In the genomic region with DNA sequence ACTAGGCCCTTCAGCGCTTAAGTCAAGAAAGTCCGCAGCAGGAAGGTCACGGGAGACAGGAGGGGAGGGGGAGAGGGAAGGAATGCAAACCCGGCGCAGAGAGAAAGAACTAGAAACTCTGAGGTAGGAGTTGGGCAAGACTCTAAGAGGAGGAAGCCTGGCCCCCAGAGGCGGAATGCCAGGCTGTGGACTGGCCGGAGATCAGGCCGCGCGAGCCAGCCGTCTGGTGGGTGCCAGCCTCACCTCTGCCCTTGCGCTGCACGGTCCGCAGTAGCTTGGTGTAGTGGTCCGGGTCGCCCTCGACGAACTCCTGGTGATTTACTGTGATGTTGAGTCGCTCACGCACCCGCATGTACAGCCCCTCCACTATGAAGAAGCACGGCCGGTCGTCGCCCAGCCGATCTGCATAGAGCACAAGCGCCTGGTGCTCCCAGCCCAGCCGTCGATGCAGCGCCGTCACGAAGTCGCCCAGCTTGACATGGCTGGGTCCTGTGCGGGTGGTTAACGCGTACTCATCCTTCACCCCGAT, we compare ENCODE assay signal across 8 mouse cellular contexts. TPM values are rescaled to one million over a fixed set of nuclear protein-coding genes. Genes with fewer than 3 reads are reported as not detected.
DNase-seq lines count a peak whose midpoint lies in the region; ATAC-seq and TF ChIP-seq lines count a peak whose summit lies in the region.

No protein-coding gene starts in this region.

- ATAC-seq in forebrain, embryonic 14.5 days: peak; percentile 44
- ATAC-seq in hindbrain, embryonic 14.5 days (ENCODE audit: low FRiP score): peak; percentile 10; the same call in 1 of the 2 replicates
- peak; percentile 9; the same call in 1 of the 2 replicates for ATAC-seq in liver, postnatal 0 days
- peak; percentile 28; the same call in 1 of the 2 replicates for ATAC-seq in neural tube, embryonic 13.5 days (ENCODE audit: low read depth)

- peaks cover 37% of the 10 kb centered on the region for H3K27me3 ChIP-seq in forebrain, embryonic 14.5 days (replicated peaks; ENCODE audit: control insufficient read depth, insufficient read depth, low read length)
- peaks cover 40% of the 10 kb centered on the region for H3K27me3 ChIP-seq in hindbrain, embryonic 14.5 days (ENCODE audit: control insufficient read depth, insufficient read depth, low read length)
- peaks cover 34% of the 10 kb centered on the region for H3K27me3 ChIP-seq in liver, postnatal 0 days (ENCODE audit: insufficient read depth, low read length)
- H3K27me3 ChIP-seq in neural tube, embryonic 13.5 days: peaks cover 65% of the 10 kb centered on the region

- H3K4me3 ChIP-seq in left cerebral cortex, adult 2 months: peak overlapping the region; percentile 52
- H3K4me3 ChIP-seq in forebrain, embryonic 14.5 days (ENCODE audit: low read depth, low read length): peak overlapping the region; percentile 52
- H3K4me3 ChIP-seq in hindbrain, embryonic 14.5 days (replicated peaks; ENCODE audit: low read length): peak overlapping the region; percentile 56
- peak overlapping the region; percentile 58 for H3K4me3 ChIP-seq in liver, postnatal 0 days (ENCODE audit: low read depth, low read length)
- H3K4me3 ChIP-seq in neural tube, embryonic 13.5 days: peak overlapping the region; percentile 55

- no peak for TF ChIP-seq CTCF in left cerebral cortex, adult 2 months (IDR thresholded peaks at IDR 0.05)
- TF ChIP-seq CTCF in liver, postnatal 0 days (IDR thresholded peaks at IDR 0.05; ENCODE audit: low read depth): no peak

- H3K4me1 ChIP-seq in forebrain, embryonic 14.5 days (ENCODE audit: control insufficient read depth, insufficient read depth, low read length): peaks cover 6% of the 10 kb centered on the region; the same call in 1 of the 2 replicates
- peaks cover 3% of the 10 kb centered on the region; the same call in 1 of the 2 replicates for H3K4me1 ChIP-seq in hindbrain, embryonic 14.5 days (replicated peaks; ENCODE audit: control insufficient read depth, insufficient read depth, low read length)
- H3K4me1 ChIP-seq in liver, postnatal 0 days (ENCODE audit: insufficient read depth): peaks cover 11% of the 10 kb centered on the region
- peaks cover 21% of the 10 kb centered on the region for H3K4me1 ChIP-seq in neural tube, embryonic 13.5 days (replicated peaks)

- peak overlapping the region; percentile 57 for H3K4me2 ChIP-seq in forebrain, embryonic 14.5 days (ENCODE audit: low read length)
- peak overlapping the region; percentile 93 for H3K4me2 ChIP-seq in hindbrain, embryonic 14.5 days (replicated peaks)
- peak overlapping the region; percentile 86 for H3K4me2 ChIP-seq in liver, postnatal 0 days (ENCODE audit: low read depth, low read length)
- peak overlapping the region; percentile 94 for H3K4me2 ChIP-seq in neural tube, embryonic 13.5 days

- H3K9ac ChIP-seq in forebrain, embryonic 14.5 days (ENCODE audit: low read length): peak overlapping the region; percentile 55
- peak overlapping the region; percentile 58 for H3K9ac ChIP-seq in hindbrain, embryonic 14.5 days
- H3K9ac ChIP-seq in liver, postnatal 0 days (replicated peaks): peak overlapping the region; percentile 59
- peak overlapping the region; percentile 65 for H3K9ac ChIP-seq in neural tube, embryonic 13.5 days

- intact Hi-C loops in left cerebral cortex, adult 2 months (cut with DNase I): no loop called here

- H3K36me3 ChIP-seq in forebrain, embryonic 14.5 days (ENCODE audit: control insufficient read depth, insufficient read depth, low read length): no peaks in the 10 kb centered on the region
- no peaks in the 10 kb centered on the region for H3K36me3 ChIP-seq in hindbrain, embryonic 14.5 days (replicated peaks; ENCODE audit: control insufficient read depth, insufficient read depth)
- no peaks in the 10 kb centered on the region for H3K36me3 ChIP-seq in liver, postnatal 0 days (replicated peaks; ENCODE audit: insufficient read depth, low read length)
- no peaks in the 10 kb centered on the region for H3K36me3 ChIP-seq in neural tube, embryonic 13.5 days

- WGBS in forebrain, embryonic 14.5 days: 12% methylated on average over 37 of the region's 37 CpGs
- 8% methylated on average over 37 of the region's 37 CpGs for WGBS in hindbrain, embryonic 14.5 days
- WGBS in liver, postnatal 0 days (ENCODE audit: insufficient replicate concordance): 18% methylated on average over 37 of the region's 37 CpGs
- WGBS in neural tube, embryonic 13.5 days: 9% methylated on average over 37 of the region's 37 CpGs

- no peak overlapping the region for H3K27ac ChIP-seq in left cerebral cortex, adult 2 months
- no peak overlapping the region for H3K27ac ChIP-seq in forebrain, embryonic 14.5 days (ENCODE audit: low read depth, low read length)
- H3K27ac ChIP-seq in hindbrain, embryonic 14.5 days: no peak overlapping the region
- H3K27ac ChIP-seq in liver, postnatal 0 days (ENCODE audit: low read depth): no peak overlapping the region
- no peak overlapping the region for H3K27ac ChIP-seq in neural tube, embryonic 13.5 days (replicated peaks)

- H3K9me3 ChIP-seq in forebrain, embryonic 14.5 days (replicated peaks; ENCODE audit: control insufficient read depth, low read length): no peaks in the 10 kb centered on the region
- no peaks in the 10 kb centered on the region for H3K9me3 ChIP-seq in hindbrain, embryonic 14.5 days (ENCODE audit: control insufficient read depth, low read length)
- no peaks in the 10 kb centered on the region for H3K9me3 ChIP-seq in liver, postnatal 0 days (ENCODE audit: low read length)
- H3K9me3 ChIP-seq in neural tube, embryonic 13.5 days: no peaks in the 10 kb centered on the region

- DNase-seq in left cerebral cortex, adult 2 months (ENCODE audit: extremely low spot score in 1 of 2, low spot score in 2 of 2): no peak
- no peak for DNase-seq in left cerebral cortex, adult 11 months (ENCODE audit: low spot score)
- no peak for DNase-seq in forebrain, embryonic 14.5 days (ENCODE audit: low spot score)
- no peak for DNase-seq in hindbrain, embryonic 14.5 days (ENCODE audit: low spot score)
- DNase-seq in liver, postnatal 0 days: no peak
- no peak for DNase-seq in right cerebral cortex, postnatal 36 days (ENCODE audit: low spot score in 2 of 2)
- no peak for DNase-seq in thymus, adult 18-20 months

- no peak for TF ChIP-seq EP300 in liver, postnatal 0 days (IDR thresholded peaks at IDR 0.05; ENCODE audit: low read depth)

RNA-seq across cellular contexts. Expression of a gene that starts 1.1 kb away (rescaled TPM):
- 1 to 10 TPM; 3.3 TPM for total RNA-seq in left cerebral cortex, adult 2 months (2021)
- 2.5 and 3.4 TPM in 2 replicates for polyA plus RNA-seq in forebrain, embryonic 14.5 days (2014; fragmentation: Nextera tagmentation; extraction: Ambion mirVana)
- polyA plus RNA-seq in hindbrain, embryonic 14.5 days (2014; fragmentation: Nextera tagmentation; extraction: Ambion mirVana): 2.8 and 4.0 TPM in 2 replicates
- polyA plus RNA-seq in liver, postnatal 0 days (2015; fragmentation: Nextera tagmentation; extraction: Ambion mirVana): 5.9 and 6.2 TPM in 2 replicates
- polyA plus RNA-seq in neural tube, embryonic 13.5 days (2015; fragmentation: Nextera tagmentation; extraction: Ambion mirVana): 3.7 and 3.9 TPM in 2 replicates

RNA-seq across cellular contexts. Expression of a gene that starts 11.3 kb away (rescaled TPM):
- total RNA-seq in left cerebral cortex, adult 2 months (2021): 10 to 100 TPM; 75.1 to 92.3 TPM
- polyA plus RNA-seq in forebrain, embryonic 14.5 days (2014; fragmentation: Nextera tagmentation; extraction: Ambion mirVana): 266 and 312 TPM in 2 replicates
- polyA plus RNA-seq in hindbrain, embryonic 14.5 days (2014; fragmentation: Nextera tagmentation; extraction: Ambion mirVana): 228 and 235 TPM in 2 replicates
- polyA plus RNA-seq in liver, postnatal 0 days (2015; fragmentation: Nextera tagmentation; extraction: Ambion mirVana): 23.1 and 27.6 TPM in 2 replicates
- polyA plus RNA-seq in neural tube, embryonic 13.5 days (2015; fragmentation: Nextera tagmentation; extraction: Ambion mirVana): 280 and 290 TPM in 2 replicates

RNA-seq across cellular contexts. Expression of a gene that starts 26.2 kb away (rescaled TPM):
- total RNA-seq in left cerebral cortex, adult 2 months (2021): 10 to 100 TPM; 48.8 to 50.9 TPM
- 76.7 and 77.3 TPM in 2 replicates for polyA plus RNA-seq in forebrain, embryonic 14.5 days (2014; fragmentation: Nextera tagmentation; extraction: Ambion mirVana)
- polyA plus RNA-seq in hindbrain, embryonic 14.5 days (2014; fragmentation: Nextera tagmentation; extraction: Ambion mirVana): 86.8 and 94.0 TPM in 2 replicates
- 23.6 and 24.2 TPM in 2 replicates for polyA plus RNA-seq in liver, postnatal 0 days (2015; fragmentation: Nextera tagmentation; extraction: Ambion mirVana)
- polyA plus RNA-seq in neural tube, embryonic 13.5 days (2015; fragmentation: Nextera tagmentation; extraction: Ambion mirVana): 98.2 and 103 TPM in 2 replicates

RNA-seq across cellular contexts. Expression of a gene that starts 31.2 kb away (rescaled TPM):
- total RNA-seq in left cerebral cortex, adult 2 months (2021): 10 to 100 TPM; 62.1 to 65.7 TPM
- polyA plus RNA-seq in forebrain, embryonic 14.5 days (2014; fragmentation: Nextera tagmentation; extraction: Ambion mirVana): 20.7 and 25.3 TPM in 2 replicates
- 32.2 and 36.0 TPM in 2 replicates for polyA plus RNA-seq in hindbrain, embryonic 14.5 days (2014; fragmentation: Nextera tagmentation; extraction: Ambion mirVana)
- polyA plus RNA-seq in liver, postnatal 0 days (2015; fragmentation: Nextera tagmentation; extraction: Ambion mirVana): 4.0 and 4.6 TPM in 2 replicates
- 29.3 and 30.8 TPM in 2 replicates for polyA plus RNA-seq in neural tube, embryonic 13.5 days (2015; fragmentation: Nextera tagmentation; extraction: Ambion mirVana)

RNA-seq across cellular contexts. Expression of a gene that starts 44.7 kb away (rescaled TPM):
- 100 to 1,000 TPM; 164 TPM for total RNA-seq in left cerebral cortex, adult 2 months (2021)
- 137 and 141 TPM in 2 replicates for polyA plus RNA-seq in forebrain, embryonic 14.5 days (2014; fragmentation: Nextera tagmentation; extraction: Ambion mirVana)
- polyA plus RNA-seq in hindbrain, embryonic 14.5 days (2014; fragmentation: Nextera tagmentation; extraction: Ambion mirVana): 122 and 126 TPM in 2 replicates
- 39.9 and 42.9 TPM in 2 replicates for polyA plus RNA-seq in liver, postnatal 0 days (2015; fragmentation: Nextera tagmentation; extraction: Ambion mirVana)
- polyA plus RNA-seq in neural tube, embryonic 13.5 days (2015; fragmentation: Nextera tagmentation; extraction: Ambion mirVana): 183 and 200 TPM in 2 replicates
